Mouse (Mus musculus): Measurements from ENCODE around the gene Zfp512.

GRCm38 (mm10) chr5:31452886-31453410, 717 bp downstream of the Zfp512 start:
- TF ChIP-seq POLR2A (IDR thresholded peaks at IDR 0.05; ENCODE audit: extremely low read depth, insufficient read depth, low read length) (no peak), CTCF (IDR thresholded peaks at IDR 0.05; ENCODE audit: low read depth, low read length) (no peak)
